Mouse (Mus musculus) right cerebral cortex, postnatal 36 days (tissue): Measurements from ENCODE around the gene Fam24a.

Experiments used
- DNase-seq, 2 experiments: peaks; one replicate each; pipeline ENCODE4 v3.0.0; 2022; ENCODE audit warnings: low spot score in 2 of 2, mixed read lengths in 1 of 2

Fam24a gene

DNA sequence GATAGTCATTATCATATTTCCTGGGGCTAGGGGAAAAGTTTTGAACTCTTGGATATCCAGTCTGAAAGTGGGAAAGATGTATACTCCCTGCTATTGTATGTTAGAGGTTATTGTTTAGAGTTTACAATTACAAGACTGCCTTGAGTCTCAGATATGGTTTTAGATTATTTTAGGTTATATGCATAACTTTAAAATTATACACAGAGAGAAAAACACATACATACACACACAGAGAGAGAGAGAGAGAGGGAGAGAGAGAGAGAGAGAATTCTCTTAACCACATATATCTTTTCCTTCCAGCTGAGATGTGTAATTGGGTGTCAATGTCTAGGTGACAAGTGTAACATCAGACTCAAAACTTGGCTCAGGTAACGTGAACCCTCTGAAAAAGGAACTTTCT lies at the start of gene Fam24a:
TSS of gene Fam24a (plus strand) at position 301 of the 400 bp plus-strand sequence.
- no peak for DNase-seq

- no peak for DNase-seq
Measured at GRCm38 (mm10) chr7:131297151-131297550, 36.5 kb upstream of the Fam24a start.

- DNase-seq, result no peak
Measured at GRCm38 (mm10) chr7:131303340-131303739, 30.3 kb upstream of the Fam24a start.

- DNase-seq, result no peak
Measured at GRCm38 (mm10) chr7:131306733-131307132, 26.9 kb upstream of the Fam24a start.

DNA sequence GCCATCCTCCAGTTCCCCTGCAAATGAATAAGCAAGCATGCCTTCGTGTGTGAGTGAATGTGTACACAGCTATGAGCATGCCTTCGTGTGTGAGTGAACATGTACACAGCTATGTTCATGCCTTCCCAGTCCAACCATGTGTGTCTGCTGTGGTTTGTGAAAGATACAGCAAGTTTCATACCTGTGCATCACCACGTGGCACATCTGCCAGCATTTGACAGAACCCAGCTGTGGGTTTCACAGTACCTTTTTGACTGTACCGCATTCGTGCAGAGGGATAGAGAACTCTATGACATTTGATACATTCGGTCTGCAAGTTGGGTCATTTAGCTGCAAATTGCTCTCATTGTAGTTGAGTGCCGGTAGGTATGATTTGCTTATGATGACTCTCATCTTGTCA lies 19.2 kb upstream of the Fam24a start:
- DNase-seq, result no peak

DNA sequence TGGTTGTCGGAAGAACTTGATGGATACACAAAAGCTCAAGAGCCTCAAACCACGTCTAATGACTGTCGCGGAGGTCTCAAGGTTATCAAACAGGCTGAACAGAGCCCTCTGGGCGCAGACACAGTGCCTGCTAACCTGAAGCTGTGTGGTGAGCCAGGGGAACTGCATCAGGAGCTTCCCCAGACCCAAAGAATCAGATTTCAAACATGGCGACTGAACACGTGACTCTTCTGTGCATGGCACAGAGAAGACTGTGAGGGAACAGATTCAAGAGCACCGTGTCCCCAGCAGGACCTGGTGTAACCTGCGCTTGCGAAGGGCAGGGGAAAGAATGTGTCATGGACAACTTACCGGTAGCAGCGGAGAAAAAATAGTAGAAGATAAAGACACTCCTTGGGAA lies 16.1 kb upstream of the Fam24a start:
- no peak for DNase-seq

- no peak for DNase-seq
Measured at GRCm38 (mm10) chr7:131318340-131318739, 15.3 kb upstream of the Fam24a start.

GRCm38 (mm10) chr7:131322192-131322591 lies 11.5 kb upstream of the Fam24a start, which contains the start of gene Cuzd1:
TSS of gene Cuzd1 (minus strand) at chr7:131322292.
- no peak for DNase-seq

DNA sequence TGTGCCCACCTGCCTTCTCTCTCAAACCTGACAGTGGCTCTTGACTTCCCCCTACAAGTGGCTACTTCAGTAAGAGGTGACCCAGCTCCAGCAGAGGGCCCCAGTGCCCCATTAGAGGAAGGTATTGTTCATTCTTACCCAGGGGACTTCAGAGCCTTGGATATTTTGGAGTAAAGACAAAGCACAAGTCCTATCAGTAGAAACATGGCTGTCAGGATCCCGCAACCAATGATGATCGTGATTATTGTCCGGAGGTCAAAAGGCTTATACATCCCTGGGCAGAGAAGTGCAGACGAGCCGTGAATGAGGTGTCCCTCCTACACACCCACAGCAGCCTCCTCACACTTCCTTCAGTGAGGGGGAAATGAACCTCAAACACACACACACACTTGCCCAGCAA lies 6.6 kb upstream of the Fam24a start:
- no peak for DNase-seq

DNA sequence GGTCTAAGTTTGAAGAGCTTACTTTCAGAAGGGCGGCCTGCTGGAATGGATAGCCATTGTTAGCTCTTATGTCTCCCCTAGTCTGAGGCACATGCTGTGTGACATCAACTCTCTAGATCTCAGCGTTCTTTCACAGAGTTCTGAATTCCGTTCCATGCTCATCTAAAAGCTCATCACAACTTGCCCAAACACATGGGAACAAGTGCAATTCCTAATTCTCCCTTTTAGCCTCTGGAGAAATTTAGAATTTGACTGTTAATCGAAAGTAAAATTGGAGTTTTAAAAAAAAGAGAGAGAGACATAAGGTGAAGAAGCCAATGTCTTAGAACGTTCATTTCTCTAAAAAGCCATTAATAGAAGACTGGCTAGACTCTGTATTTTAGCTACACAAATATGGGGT lies 4.2 kb upstream of the Fam24a start, which contains the start of gene Fam24b:
TSS of gene Fam24b (minus strand) at position 101 of the 400 bp plus-strand sequence.
- DNase-seq, result no peak

GRCm38 (mm10) chr7:131331688-131332087 lies 2.0 kb upstream of the Fam24a start:
- no peak for DNase-seq

GRCm38 (mm10) chr7:131337502-131338068 lies 3.9 kb downstream of the Fam24a start:
- DNase-seq, result no peak

GRCm38 (mm10) chr7:131345856-131346541 lies 12.3 kb downstream of the Fam24a start:
- DNase-seq, result no peak

DNA sequence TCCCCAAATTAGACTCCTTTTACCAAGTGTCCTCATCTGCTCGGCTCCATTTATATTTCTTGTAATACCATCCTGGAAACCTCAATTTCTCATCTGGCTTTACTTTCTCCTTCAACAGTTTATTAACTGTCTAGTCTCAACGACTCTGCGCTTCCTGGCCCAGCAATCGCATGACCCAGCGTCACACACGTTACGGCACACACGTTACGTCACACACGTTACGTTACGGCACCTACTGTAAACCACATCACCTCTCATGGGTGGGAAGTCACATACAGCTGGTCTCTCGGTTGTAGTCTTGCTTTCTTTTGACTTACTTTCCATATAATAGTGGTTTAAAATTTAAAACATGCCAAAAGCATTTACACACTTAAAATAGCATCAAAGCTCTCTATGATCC lies 22.4 kb downstream of the Fam24a start:
- no peak for DNase-seq

GRCm38 (mm10) chr7:131362269-131362614 lies 28.6 kb downstream of the Fam24a start:
- no peak for DNase-seq

- peak; percentile 87 to 93 for DNase-seq
Measured at GRCm38 (mm10) chr7:131362615-131363300, 29.1 kb downstream of the Fam24a start, which contains the start of gene 2310057M21Rik. TSS of gene 2310057M21Rik (minus strand) at chr7:131362759.

GRCm38 (mm10) chr7:131364131-131364530 lies 30.5 kb downstream of the Fam24a start:
- no peak for DNase-seq

DNA sequence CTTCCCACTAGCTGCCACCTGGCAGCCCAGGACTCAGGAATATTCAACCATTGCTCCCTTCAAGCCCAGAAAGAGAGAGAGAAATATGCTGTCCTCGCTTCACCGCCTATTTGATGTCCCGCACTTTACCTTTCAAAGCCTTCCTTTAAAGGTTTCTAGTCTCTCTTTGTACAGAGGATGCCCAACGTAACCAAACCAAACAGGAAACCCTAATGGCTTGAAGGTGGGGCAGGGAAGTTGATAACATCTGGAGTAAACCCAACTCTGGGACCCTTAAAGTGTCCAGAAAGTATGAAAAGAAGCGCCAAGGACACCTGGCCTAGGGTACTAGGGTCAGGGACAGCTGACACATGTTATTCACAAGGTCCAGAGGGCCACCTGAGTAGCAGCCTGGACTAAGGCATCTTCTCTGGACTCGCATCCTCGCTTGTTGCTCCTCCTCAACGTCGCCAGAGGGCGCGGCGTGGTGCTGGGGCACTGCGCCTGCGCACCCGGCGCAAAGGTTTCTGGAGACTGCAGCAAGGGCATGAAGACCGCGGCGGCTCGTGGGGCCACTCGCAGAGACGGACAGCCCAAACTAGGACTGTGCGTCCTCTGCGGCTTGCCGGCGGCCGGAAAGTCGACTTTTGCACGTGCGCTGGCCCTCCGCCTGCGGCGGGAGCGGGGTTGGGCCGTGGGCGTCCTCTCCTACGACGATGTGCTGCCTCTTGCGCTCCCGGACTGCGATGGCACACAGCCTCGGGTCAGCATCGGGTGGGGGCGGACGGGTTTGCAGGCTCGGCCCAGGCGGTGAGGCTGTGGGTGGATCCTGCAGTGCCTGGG lies 37.2 kb downstream of the Fam24a start, which contains the start of gene Pstk:
TSS of gene Pstk (plus strand) at position 494 of the 822 bp plus-strand sequence.
- DNase-seq, result peak; percentile 82 to 84

DNA sequence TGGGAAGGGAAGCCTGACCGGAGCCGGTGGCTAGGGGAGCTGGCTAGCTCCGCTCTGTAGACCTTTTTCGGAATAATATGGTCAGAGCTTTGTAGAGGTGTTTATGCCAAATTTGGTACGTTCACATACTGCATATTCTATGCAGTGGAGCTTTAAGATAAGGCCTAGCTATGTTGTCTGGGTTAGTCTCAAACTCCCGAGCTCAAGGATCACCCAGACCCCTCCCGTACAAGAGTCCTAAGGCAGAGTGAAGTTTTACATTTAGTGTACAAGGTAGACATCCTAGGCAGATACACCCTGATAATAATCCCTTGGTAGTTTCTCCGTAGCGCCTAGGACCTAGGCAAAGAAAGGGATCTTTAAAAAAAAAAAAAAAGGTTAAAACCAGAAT lies 37.8 kb downstream of the Fam24a start:
- no peak for DNase-seq

DNA sequence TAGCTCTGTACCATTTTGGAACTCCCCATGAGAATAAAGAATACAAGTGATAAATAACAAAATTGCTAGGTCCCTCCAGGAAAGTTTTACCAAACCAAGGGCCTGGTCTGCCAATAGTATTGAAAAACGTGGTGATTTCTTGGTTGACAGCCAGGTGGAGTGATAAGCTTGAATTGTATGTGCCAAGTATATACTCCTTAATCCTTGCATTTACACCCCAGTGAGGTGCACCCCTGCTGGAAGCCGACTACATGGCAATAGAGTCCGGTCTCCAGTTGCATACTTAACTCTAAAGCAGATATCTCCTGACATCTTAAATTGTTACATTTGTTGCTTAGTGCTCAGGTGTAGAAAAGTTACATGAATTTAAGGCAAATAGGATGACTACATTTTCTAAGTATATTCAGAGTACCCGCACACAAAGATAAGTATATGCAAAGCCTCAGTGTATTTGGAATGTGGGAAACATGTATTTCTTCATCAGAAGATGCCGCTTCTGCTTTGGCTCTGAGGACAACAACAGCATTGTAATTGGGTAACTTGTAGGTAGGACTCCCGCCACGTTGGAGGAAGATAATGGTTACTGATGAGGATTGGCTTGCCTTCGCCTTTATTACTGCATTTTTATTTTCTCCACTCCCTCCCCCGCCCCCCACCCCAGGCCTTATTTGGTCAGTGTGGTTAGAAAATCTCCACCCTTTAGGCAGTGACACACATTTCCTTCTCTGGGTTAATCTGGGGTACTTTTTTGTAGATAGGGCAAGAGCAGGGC lies 38.4 kb downstream of the Fam24a start:
- no peak for DNase-seq
